Mouse (Mus musculus): ENCODE data around the gene Btbd35f26.
"Not testable (repeated sequence)": the region's sequence is repeated elsewhere in the genome, so short reads cannot be mapped to it uniquely, and the experiment has no call there.

Gene Btbd35f26

DNA sequence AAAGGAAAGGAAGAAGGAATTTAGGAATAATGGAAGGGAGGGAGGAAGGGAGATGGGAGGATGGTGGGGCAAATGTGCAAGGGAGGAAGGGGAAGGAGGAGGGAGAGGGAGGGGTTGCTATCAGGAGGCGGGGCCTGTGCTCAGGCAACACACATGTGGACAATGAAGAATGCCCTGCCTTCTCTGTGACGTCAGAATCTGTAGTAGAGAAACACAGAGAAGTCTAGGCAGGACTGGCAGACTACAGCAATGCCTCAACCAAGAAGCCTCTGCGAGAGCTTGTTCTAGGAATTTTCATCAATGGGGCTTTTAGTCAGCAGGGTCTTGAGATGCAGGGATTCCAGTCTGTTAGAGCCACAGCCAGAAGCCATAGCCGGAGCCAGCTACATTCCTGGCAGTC lies at the start of gene Btbd35f26:
Btbd35f26 (plus strand) TSS at position 301 of the 400 bp plus-strand sequence.
- not testable (repeated sequence) for DNase-seq

DNA sequence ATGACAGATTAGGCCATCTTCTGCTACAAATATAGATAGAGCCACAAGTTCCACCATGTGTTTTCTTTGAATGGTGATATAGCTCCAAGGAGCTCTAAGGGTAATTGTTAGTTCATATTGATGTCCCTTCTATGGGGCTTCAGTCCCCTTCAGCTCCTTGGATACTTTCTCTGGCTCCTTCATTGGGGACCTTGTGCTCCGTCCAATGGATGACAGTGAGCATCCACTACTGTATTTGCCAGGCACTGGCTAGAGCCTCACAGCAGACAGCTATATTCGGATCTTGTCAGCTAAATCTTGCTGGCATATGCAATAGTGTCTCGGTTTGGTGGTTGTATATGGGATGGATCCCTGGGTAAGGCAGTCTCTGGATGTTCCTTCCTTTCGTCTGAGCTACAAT lies 5.7 kb downstream of the Btbd35f26 start:
- not testable (repeated sequence) for DNase-seq

DNA sequence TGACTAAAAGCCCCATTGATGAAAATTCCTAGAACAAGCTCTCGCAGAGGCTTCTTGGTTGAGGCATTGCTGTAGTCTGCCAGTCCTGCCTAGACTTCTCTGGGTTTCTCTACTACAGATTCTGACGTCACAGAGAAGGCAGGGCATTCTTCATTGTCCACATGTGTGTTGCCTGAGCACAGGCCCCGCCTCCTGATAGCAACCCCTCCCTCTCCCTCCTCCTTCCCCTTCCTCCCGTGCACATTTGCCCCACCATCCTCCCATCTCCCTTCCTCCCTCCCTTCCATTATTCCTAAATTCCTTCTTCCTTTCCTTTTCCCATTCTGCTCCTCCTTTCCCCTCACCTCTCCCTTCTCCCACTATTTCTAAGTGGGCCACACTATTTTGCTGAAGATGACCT lies 47.6 kb downstream of the Btbd35f26 start, which contains the start of gene Btbd35f19:
Btbd35f19 (minus strand) TSS at position 101 of the 400 bp plus-strand sequence.
- DNase-seq: not testable (repeated sequence)

Measured in layer of hippocampus, adult 9-11 months (tissue).